Mouse (Mus musculus) bone marrow, adult 2 months (tissue): ENCODE measurements around the gene Vmp1. TPM values are rescaled to one million over a fixed set of nuclear protein-coding genes. Genes with fewer than 3 reads are reported as not detected.

Experiments
- H3K27ac ChIP-seq: fragments of 200-500 bp; 2 replicates; pipeline ENCODE4 v1.5.1; 2012; ENCODE audit warnings: low read depth, mild to moderate bottlenecking, control low read depth, inconsistent platforms, low read length; ENCODE audit not compliant: control insufficient read depth, poor library complexity, insufficient read depth
- H3K4me1 ChIP-seq: fragments of 200-500 bp; 2 replicates; pipeline ENCODE4 v1.6.1; 2011; ENCODE audit warnings: low read length; ENCODE audit not compliant: control insufficient read depth, insufficient read depth
- H3K4me3 ChIP-seq: fragments of 200-500 bp; replicated peaks from 2 replicates; pipeline ENCODE3; 2011; ENCODE audit warnings: mild to moderate bottlenecking, low read depth, low read length, control low read depth; ENCODE audit not compliant: control insufficient read depth
- CTCF ChIP-seq: fragments of 200-500 bp; IDR thresholded peaks from 2 replicates; pipeline ENCODE4 v1.5.1; 2011; ENCODE audit warnings: low read length, control low read depth; ENCODE audit not compliant: control insufficient read depth, insufficient read depth
- POLR2A ChIP-seq: fragments of 200-500 bp; IDR thresholded peaks from 2 replicates; pipeline ENCODE4 v1.6.1; 2011; ENCODE audit warnings: low read depth, mild to moderate bottlenecking, control low read depth, low read length, borderline replicate concordance; ENCODE audit not compliant: control insufficient read depth
- WGBS: fragments of 180-500 bp; shearing (Covaris S2); methylation state at CpG from one replicate; pipeline ENCODE4 v1.1.7; 2018; 5-methylcytosine and 5-hydroxymethylcytosine counted together
- polyA plus RNA-seq: library from polyadenylated mRNA; stranded (reverse); fragments of >200 nt; gene quantifications from 2 replicates; pipeline ENCODE4 v1.2.4, GENCODE M21; 2011; ENCODE audit warnings: low replicate concordance; ENCODE audit not compliant: missing spikeins, insufficient read depth, insufficient read length

Vmp1 gene
- 65.9 and 88.4 TPM in 2 replicates for polyA plus RNA-seq

DNA sequence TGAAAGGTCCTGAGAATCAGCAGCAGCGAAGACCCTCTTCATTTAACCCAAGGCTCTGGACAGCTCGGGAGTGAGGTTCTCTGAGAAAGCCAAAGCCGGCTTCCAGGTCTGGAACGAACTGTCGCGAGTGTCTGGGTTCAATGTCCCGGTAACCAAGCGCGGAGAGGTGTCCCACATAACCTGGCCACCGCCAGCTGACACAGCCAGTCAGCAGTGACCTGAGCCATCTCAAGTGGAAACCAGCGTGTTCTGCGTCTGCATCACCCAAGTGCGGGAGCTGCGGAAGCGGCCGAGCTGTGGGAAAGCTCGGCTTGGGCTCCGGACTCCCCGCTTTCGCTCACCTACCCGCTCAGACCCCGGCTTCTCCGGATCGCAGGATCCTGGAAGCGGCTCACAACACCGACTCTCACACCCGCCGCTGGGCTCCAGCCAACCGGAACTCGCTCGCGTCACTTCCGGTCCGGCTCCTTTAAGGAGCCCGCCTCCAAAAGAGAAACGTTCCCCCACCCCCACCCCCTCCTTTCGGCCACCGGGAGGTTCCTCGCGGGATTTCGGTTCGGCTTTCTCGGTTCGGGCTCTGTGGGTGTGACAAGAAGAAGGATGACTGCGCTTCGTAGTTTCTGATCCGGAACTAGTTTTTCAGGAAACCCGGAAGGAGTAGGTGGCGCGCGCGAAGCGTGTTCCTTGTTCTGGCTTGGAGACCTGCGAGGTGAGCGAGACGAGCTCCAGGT lies at the start of gene Vmp1, which contains the start of gene Ptrh2:
TSS of gene Vmp1 (minus strand) at position 442 of the 731 bp plus-strand sequence.
TSS of gene Ptrh2 (plus strand) at position 591 of the 731 bp plus-strand sequence.
- WGBS = under 1% methylated on average over 56 of the region's 56 CpGs
- H3K4me3 ChIP-seq = peak within 1 kb of the TSS; percentile 75
- H3K4me1 ChIP-seq = no peaks in the 10 kb centered on the region; the same call in 1 of the 2 replicates
- TF ChIP-seq CTCF = no peak
- peak within 1 kb of the TSS; percentile 94 for H3K27ac ChIP-seq

DNA sequence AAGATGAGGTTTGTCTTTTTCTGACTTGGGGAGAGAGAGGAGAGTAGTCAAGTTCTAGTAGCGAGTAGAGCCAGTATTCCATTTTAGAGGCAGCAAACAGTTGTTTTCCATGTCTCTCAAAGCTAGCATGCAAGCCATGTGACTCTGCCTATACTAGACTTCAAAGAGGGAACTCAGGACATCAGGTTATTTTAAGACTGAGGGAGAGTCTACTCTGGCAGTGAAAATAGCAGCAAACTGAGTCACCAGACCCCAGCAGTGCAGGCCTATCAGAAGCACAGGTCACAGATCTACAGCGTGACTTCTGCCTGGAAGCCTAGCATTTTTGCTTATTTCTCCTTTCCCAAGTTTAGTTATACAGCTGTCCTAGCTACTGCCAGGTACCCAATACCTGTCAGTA lies 47.8 kb upstream of the Vmp1 start:
- Histone ChIP-seq H3K4me1 (no peaks in the 10 kb centered on the region; the same call in 1 of the 2 replicates), H3K4me3 (no peak overlapping the region), H3K27ac (no peak overlapping the region)
- TF ChIP-seq CTCF (no peak), POLR2A (no peak)
- 96% methylated on average over 2 of the region's 2 CpGs for WGBS

DNA sequence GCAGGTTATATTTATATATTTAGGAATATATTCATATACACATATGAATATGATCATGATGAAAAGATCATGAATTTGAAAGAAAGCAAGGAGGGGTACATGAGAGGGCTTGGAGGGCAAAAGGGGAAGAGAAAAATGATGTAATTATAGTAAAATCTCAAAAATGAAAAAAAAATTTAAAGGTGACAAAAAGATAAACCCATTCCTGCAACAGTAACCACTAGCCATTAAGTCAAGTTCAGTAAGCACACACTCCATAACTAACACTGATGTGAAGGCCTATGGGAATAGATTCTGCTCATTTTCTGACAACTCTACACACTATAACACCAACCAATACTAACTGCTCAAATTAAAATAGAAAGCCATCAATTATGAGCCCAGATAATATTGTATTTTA lies 42.0 kb upstream of the Vmp1 start:
- no peak overlapping the region for H3K27ac ChIP-seq
- TF ChIP-seq POLR2A (no peak), CTCF (no peak)

DNA sequence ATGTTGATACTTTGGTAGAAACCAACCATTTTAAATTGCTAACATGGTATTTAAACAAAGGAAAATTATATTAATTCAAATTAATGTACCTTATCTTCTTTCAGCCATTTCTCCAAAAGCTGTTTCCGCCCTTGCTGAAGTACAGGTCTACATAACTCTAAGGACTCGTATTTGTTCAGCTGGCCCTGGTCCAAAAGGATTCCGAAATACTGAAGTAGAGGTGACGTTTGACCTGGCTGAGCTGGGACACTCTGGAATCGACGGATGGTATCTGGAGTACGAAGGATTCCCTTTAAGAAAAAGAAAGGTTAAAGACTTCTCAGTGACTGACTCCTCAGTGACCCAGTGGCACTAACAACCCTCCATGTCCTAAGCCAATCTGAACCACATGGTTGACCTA lies 41.3 kb upstream of the Vmp1 start:
- 83% methylated on average over 7 of the region's 7 CpGs for WGBS
- TF ChIP-seq POLR2A (no peak), CTCF (no peak)
- H3K27ac ChIP-seq = no peak overlapping the region

More for the DNA sequence above, 42.0 kb upstream of the Vmp1 start:
- H3K4me1 ChIP-seq = peaks cover 1% of the 10 kb centered on the region; the same call in 1 of the 2 replicates
- no peak overlapping the region for H3K4me3 ChIP-seq

DNA sequence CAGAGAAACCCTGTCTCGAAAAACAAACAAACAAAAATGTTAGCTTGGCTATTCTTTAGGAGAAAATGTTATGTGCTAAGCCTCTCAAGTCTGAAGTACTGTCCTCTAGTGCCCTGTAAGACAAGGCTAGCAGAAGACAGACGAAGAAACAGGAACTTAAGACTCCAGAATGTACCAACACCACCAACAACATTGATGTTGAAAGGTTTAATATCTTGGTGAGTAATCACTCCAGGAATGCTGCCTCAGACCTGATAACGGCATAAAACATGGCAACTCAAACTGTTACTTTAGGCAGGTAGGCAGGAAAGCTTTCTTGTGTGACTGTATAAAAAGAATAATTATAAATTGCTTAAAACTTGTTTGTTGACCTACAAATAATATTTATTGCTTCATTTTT lies 40.4 kb upstream of the Vmp1 start:
- H3K4me3 ChIP-seq = no peak overlapping the region
- 55% methylated on average over 3 of the region's 3 CpGs for WGBS
- peaks cover 1% of the 10 kb centered on the region; the same call in 1 of the 2 replicates for H3K4me1 ChIP-seq
- TF ChIP-seq POLR2A (no peak), CTCF (no peak)
- H3K27ac ChIP-seq = no peak overlapping the region

More for the DNA sequence above, 41.3 kb upstream of the Vmp1 start:
- peaks cover 1% of the 10 kb centered on the region; the same call in 1 of the 2 replicates for H3K4me1 ChIP-seq
- no peak overlapping the region for H3K4me3 ChIP-seq

DNA sequence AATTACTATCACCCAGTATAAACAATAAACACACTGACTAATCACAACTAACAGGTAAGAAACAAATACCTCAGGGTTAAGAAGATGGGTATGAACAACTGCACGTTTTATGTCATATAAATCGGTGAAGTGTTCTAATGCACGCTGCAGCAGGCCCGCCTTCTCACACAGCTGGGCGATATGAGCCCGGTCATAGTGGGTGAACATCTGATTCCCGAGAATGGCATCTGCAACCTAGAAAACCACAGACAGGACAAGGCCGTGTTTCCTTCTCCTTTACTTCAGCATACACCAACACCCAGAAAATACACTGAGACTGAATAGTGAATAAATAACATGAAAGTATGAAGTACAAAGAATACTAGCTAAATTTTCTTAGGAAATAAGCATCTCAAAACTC lies 35.8 kb upstream of the Vmp1 start:
- no peak for TF ChIP-seq POLR2A
- TF ChIP-seq CTCF = no peak
- Histone ChIP-seq H3K4me3 (no peak overlapping the region), H3K4me1 (peaks cover 1% of the 10 kb centered on the region; the same call in 1 of the 2 replicates), H3K27ac (no peak overlapping the region)
- 12% methylated on average over 8 of the region's 8 CpGs for WGBS

DNA sequence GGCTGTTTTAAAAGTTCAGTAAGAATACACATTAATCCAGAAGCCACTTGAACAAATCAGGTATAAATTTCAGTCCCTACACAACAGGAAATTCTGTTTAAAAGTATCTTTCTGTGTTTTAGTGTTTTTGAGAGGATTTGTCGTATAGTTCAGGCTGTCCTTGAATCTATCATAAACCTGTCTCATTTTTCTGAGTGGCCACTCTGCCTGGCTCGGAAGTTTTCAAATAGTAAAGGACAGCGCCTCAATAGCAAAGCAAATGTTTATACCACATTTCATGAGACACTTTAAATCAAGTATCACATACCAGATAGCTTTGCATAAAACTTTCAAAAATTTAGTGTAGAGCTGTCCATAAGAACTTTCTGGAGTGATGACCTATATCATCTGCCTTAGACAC lies 34.7 kb upstream of the Vmp1 start:
- Histone ChIP-seq H3K4me1 (peaks cover 1% of the 10 kb centered on the region; the same call in 1 of the 2 replicates), H3K4me3 (no peak overlapping the region), H3K27ac (no peak overlapping the region; the same call in 1 of the 2 replicates)
- no peak for TF ChIP-seq CTCF
- no peak for TF ChIP-seq POLR2A
- WGBS = 87% methylated on average over 3 of the region's 3 CpGs

DNA sequence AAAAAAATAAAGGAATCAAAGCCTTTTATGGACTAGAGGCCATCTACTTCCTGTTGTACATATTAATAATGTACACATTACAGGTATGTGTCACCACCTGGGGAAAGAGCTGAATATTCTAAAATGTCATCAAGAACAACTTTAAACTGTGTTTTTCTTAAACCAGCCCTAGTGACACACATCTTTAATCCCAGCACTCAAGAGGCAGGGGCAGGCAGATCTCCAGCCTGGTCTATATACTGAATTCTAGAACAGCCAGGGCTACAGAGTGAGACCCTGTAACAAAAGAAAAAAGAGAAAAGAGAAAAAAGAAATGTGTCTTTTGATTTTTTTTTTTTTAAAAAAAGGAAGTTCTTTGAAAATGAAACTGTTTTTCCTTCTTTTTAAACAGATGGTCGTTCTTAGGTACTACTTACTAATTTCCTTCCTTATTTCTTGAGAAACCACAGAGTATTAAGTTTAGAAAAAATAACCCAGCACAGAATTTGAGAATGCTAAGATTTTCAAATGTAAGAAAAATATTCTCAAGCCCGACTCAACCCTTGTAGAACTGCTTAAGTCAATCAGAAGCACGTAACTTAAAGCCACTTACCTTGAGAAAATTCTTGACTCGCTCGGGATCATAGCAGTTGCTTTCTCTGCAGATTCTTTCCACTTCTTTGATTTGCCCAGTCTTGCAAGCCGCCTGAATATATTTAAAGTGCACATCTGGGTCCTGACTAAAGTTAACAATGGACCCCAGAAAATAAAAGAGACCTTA lies 33.9 kb upstream of the Vmp1 start:
- peak overlapping the region; percentile 93; the same call in 1 of the 2 replicates for H3K27ac ChIP-seq
- H3K4me1 ChIP-seq = peaks cover 1% of the 10 kb centered on the region; the same call in 1 of the 2 replicates

More for the DNA sequence above, 33.9 kb upstream of the Vmp1 start:
- TF ChIP-seq CTCF (no peak), POLR2A (no peak)
- no peak overlapping the region for H3K4me3 ChIP-seq
- WGBS = 11% methylated on average over 6 of the region's 6 CpGs
